Mouse (Mus musculus): Measurements from ENCODE around the gene Fras1.

GRCm38 (mm10) chr5:96363950-96364349 is 9.8 kb upstream of the Fras1 start:
- TF ChIP-seq POLR2A (IDR thresholded peaks at IDR 0.05; ENCODE audit: insufficient read depth, low read depth, low read length): no peak
- no peak for TF ChIP-seq CTCF (IDR thresholded peaks at IDR 0.05; ENCODE audit: insufficient read depth, low read depth, low read length)

Data from olfactory bulb, adult 2 months (tissue).